8 mouse cellular contexts compared by ENCODE assay signal in genomic region chr2:92432299-92433295, GRCm38 (mm10). TPM values are rescaled to one million over a fixed set of nuclear protein-coding genes. Genes with fewer than 3 reads are reported as not detected.
DNase-seq lines count a peak whose midpoint lies in the region; ATAC-seq and TF ChIP-seq lines count a peak whose summit lies in the region.

No protein-coding gene starts in this region.

- no peak for ATAC-seq in megakaryocyte, adult 5-6 weeks (ENCODE audit: poor library complexity, severe bottlenecking)
- no peak for ATAC-seq in heart, postnatal 0 days (ENCODE audit: insufficient read depth, low read depth)

- H3K27ac ChIP-seq in heart, postnatal 0 days (ENCODE audit: low read depth), result peak overlapping the region; percentile 73

- H3K4me2 ChIP-seq in heart, postnatal 0 days (ENCODE audit: low read depth, low read length), result peak overlapping the region; percentile 81

- TF ChIP-seq EP300 in heart, postnatal 0 days (IDR thresholded peaks at IDR 0.05; ENCODE audit: low read depth), result no peak

- 40% methylated on average over 17 of the region's 17 CpGs for WGBS in heart, postnatal 0 days

- H3K4me3 ChIP-seq in megakaryocyte, embryonic 14.5 days (replicated peaks), result peak overlapping the region; percentile 100
- peak overlapping the region; percentile 79 for H3K4me3 ChIP-seq in heart, postnatal 0 days (ENCODE audit: low read depth, low read length)

- 0 out of 2 replicates have a peak, but pooled peaks cover 4% of the 10 kb centered on the region for H3K9me3 ChIP-seq in megakaryocyte, embryonic 14.5 days
- no peaks in the 10 kb centered on the region for H3K9me3 ChIP-seq in heart, postnatal 0 days (replicated peaks; ENCODE audit: control insufficient read depth, low read length)

- no peak for TF ChIP-seq CTCF in heart, postnatal 0 days (IDR thresholded peaks at IDR 0.05; ENCODE audit: low read depth)

- peak overlapping the region; percentile 87 for H3K9ac ChIP-seq in heart, postnatal 0 days (replicated peaks; ENCODE audit: low read depth, low read length)

- DNase-seq in cerebellum, postnatal 25 days, result peak; percentile 65 to 81
- no peak for DNase-seq in heart, postnatal 0 days (ENCODE audit: low spot score)
- peak; percentile 87 for DNase-seq in kidney, postnatal 14 days
- DNase-seq in lung, postnatal 36 days, result peak; percentile 87
- no peak for DNase-seq in c-Kit-positive CD71-positive TER-119-positive erythroid progenitor cells, embryonic 14.5 days (ENCODE audit: low spot score)
- no peak for DNase-seq in thymus, postnatal 14 days

- peaks cover 28% of the 10 kb centered on the region for H3K36me3 ChIP-seq in megakaryocyte, embryonic 14.5 days (replicated peaks; ENCODE audit: low read length)
- H3K36me3 ChIP-seq in heart, postnatal 0 days (replicated peaks; ENCODE audit: control insufficient read depth, insufficient read depth, low read length), result no peaks in the 10 kb centered on the region

- H3K27me3 ChIP-seq in megakaryocyte, embryonic 14.5 days (replicated peaks), result no peaks in the 10 kb centered on the region
- H3K27me3 ChIP-seq in heart, postnatal 0 days (ENCODE audit: control insufficient read depth, insufficient read depth, low read length), result no peaks in the 10 kb centered on the region

- H3K4me1 ChIP-seq in megakaryocyte, embryonic 14.5 days, result peaks cover 72% of the 10 kb centered on the region
- peaks cover 56% of the 10 kb centered on the region for H3K4me1 ChIP-seq in heart, postnatal 0 days (ENCODE audit: control insufficient read depth, insufficient read depth)

RNA-seq across cellular contexts. Expression of gene Cry2, which starts 1.2 kb away (rescaled TPM):
- polyA plus RNA-seq in megakaryocyte, embryonic 14.5 days (2012; ENCODE audit: insufficient read depth, low replicate concordance), result 4.1 and 10.1 TPM in 2 replicates
- total RNA-seq in megakaryocyte, adult 5-6 weeks (2015), result 3.5 and 4.1 TPM in 2 replicates
- total RNA-seq in megakaryocyte, adult 5-6 weeks (2017), result 3.2 and 4.3 TPM in 2 replicates
- 9.5 and 15.3 TPM in 2 replicates for total RNA-seq in heart, postnatal 0 days (2014; rRNA removed; ENCODE audit: low replicate concordance)
- 14.0 and 17.3 TPM in 2 replicates for polyA plus RNA-seq in heart, postnatal 0 days (2015; fragmentation: Nextera tagmentation; extraction: Ambion mirVana)

RNA-seq across cellular contexts. Expression of gene Slc35c1, which starts 27.7 kb away (rescaled TPM):
- polyA plus RNA-seq in megakaryocyte, embryonic 14.5 days (2012; ENCODE audit: insufficient read depth, low replicate concordance), result 10.3 and 11.7 TPM in 2 replicates
- total RNA-seq in megakaryocyte, adult 5-6 weeks (2015), result 82.5 and 84.8 TPM in 2 replicates
- 28.7 and 42.0 TPM in 2 replicates for total RNA-seq in megakaryocyte, adult 5-6 weeks (2017)
- total RNA-seq in heart, postnatal 0 days (2014; rRNA removed; ENCODE audit: low replicate concordance), result 2.7 and 4.6 TPM in 2 replicates
- polyA plus RNA-seq in heart, postnatal 0 days (2015; fragmentation: Nextera tagmentation; extraction: Ambion mirVana), result 5.0 and 5.1 TPM in 2 replicates

RNA-seq across cellular contexts. Expression of gene Mapk8ip1, which starts 31.5 kb away (rescaled TPM):
- 0.20 TPM in 1 of 2 replicates, not detected in the other for polyA plus RNA-seq in megakaryocyte, embryonic 14.5 days (2012; ENCODE audit: insufficient read depth, low replicate concordance)
- total RNA-seq in megakaryocyte, adult 5-6 weeks (2015), result not detected in 2 replicates
- 0.04 TPM in 1 of 2 replicates, not detected in the other for total RNA-seq in megakaryocyte, adult 5-6 weeks (2017)
- 5.6 and 8.4 TPM in 2 replicates for total RNA-seq in heart, postnatal 0 days (2014; rRNA removed; ENCODE audit: low replicate concordance)
- 2.7 and 3.1 TPM in 2 replicates for polyA plus RNA-seq in heart, postnatal 0 days (2015; fragmentation: Nextera tagmentation; extraction: Ambion mirVana)

RNA-seq across cellular contexts. Expression of gene 1700029I15Rik, which starts 50.3 kb away (rescaled TPM):
- 3.6 TPM in 1 of 2 replicates, not detected in the other for polyA plus RNA-seq in megakaryocyte, embryonic 14.5 days (2012; ENCODE audit: insufficient read depth, low replicate concordance)
- total RNA-seq in megakaryocyte, adult 5-6 weeks (2015), result 2.6 and 3.5 TPM in 2 replicates
- total RNA-seq in megakaryocyte, adult 5-6 weeks (2017), result 1.5 and 3.1 TPM in 2 replicates
- total RNA-seq in heart, postnatal 0 days (2014; rRNA removed; ENCODE audit: low replicate concordance), result 2.8 and 4.6 TPM in 2 replicates
- 0.56 and 0.87 TPM in 2 replicates for polyA plus RNA-seq in heart, postnatal 0 days (2015; fragmentation: Nextera tagmentation; extraction: Ambion mirVana)

RNA-seq across cellular contexts. Expression of gene Large2, which starts 57.9 kb away (rescaled TPM):
- not detected in 2 replicates for polyA plus RNA-seq in megakaryocyte, embryonic 14.5 days (2012; ENCODE audit: insufficient read depth, low replicate concordance)
- not detected in 2 replicates for total RNA-seq in megakaryocyte, adult 5-6 weeks (2015)
- total RNA-seq in megakaryocyte, adult 5-6 weeks (2017), result not detected in 2 replicates
- not detected in 2 replicates for total RNA-seq in heart, postnatal 0 days (2014; rRNA removed; ENCODE audit: low replicate concordance)
- 0.25 and 0.47 TPM in 2 replicates for polyA plus RNA-seq in heart, postnatal 0 days (2015; fragmentation: Nextera tagmentation; extraction: Ambion mirVana)

Comparison
In these comparisons a context has a peak if more than half of its experiments do, and no peak if none do; other contexts are left out.
1. DNase-seq: peak in cerebellum, postnatal 25 days (2 of 2), kidney, postnatal 14 days (single experiment) and lung, postnatal 36 days (single experiment); none in heart, postnatal 0 days (single experiment), c-Kit-positive CD71-positive TER-119-positive erythroid progenitor cells, embryonic 14.5 days (single experiment) and thymus, postnatal 14 days (single experiment).